Mouse (Mus musculus): ENCODE data around the gene Mttp. TPM values are rescaled to one million over a fixed set of nuclear protein-coding genes. Genes with fewer than 3 reads are reported as not detected.
A peak's percentile ranks its signal among the peaks of the same experiment; 100 is the strongest.

Mttp gene
- total RNA-seq (2014; rRNA removed) (6.4 and 7.5 TPM in 2 replicates), polyA plus RNA-seq (2015; fragmentation: Nextera tagmentation; extraction: Ambion mirVana) (4.6 and 5.0 TPM in 2 replicates)

- peak; percentile 17; the same call in 1 of the 2 replicates for ATAC-seq
- under 1% methylated on average over 8 of the region's 8 CpGs for WGBS
These were observed at the start of gene Mttp for GRCm38 (mm10) chr3:138144642-138145171. Gene Mttp (minus strand): TSS chr3:138144968.

GRCm38 (mm10) chr3:138193683-138194302 lies 49.0 kb upstream of the Mttp start, which contains the start of gene 4930579F01Rik:
Gene 4930579F01Rik (minus strand): TSS chr3:138193825.
- no peaks in the 10 kb centered on the region for H3K4me1 ChIP-seq (ENCODE audit: insufficient read depth)
- WGBS: 87% methylated on average over 15 of the region's 15 CpGs
- H3K27ac ChIP-seq (ENCODE audit: low read depth, low read length): no peak within 1 kb of the TSS
- H3K4me2 ChIP-seq (ENCODE audit: low read depth): no peak within 1 kb of the TSS
- DNase-seq: no peak
- TF ChIP-seq CTCF (IDR thresholded peaks at IDR 0.05; ENCODE audit: low read depth): no peak
- no peak within 1 kb of the TSS for H3K4me3 ChIP-seq (ENCODE audit: low read depth, low read length)
- ATAC-seq: no peak
- no peak within 1 kb of the TSS for H3K9ac ChIP-seq
- no peaks in the 10 kb centered on the region for H3K9me3 ChIP-seq (ENCODE audit: low read length)
- H3K27me3 ChIP-seq (ENCODE audit: insufficient read depth, low read length): no peaks in the 10 kb centered on the region
- no peaks in the 10 kb centered on the region for H3K36me3 ChIP-seq (ENCODE audit: insufficient read depth)

More at GRCm38 (mm10) chr3:138144642-138145171, at the start of gene Mttp:
- Histone ChIP-seq H3K9ac (peak within 1 kb of the TSS; percentile 48), H3K27ac (ENCODE audit: low read depth, low read length) (peak within 1 kb of the TSS; percentile 87), H3K4me2 (ENCODE audit: low read depth) (peak within 1 kb of the TSS; percentile 51), H3K27me3 (ENCODE audit: insufficient read depth, low read length) (no peaks in the 10 kb centered on the region), H3K36me3 (ENCODE audit: insufficient read depth) (no peaks in the 10 kb centered on the region), H3K4me1 (ENCODE audit: insufficient read depth) (peaks cover 5% of the 10 kb centered on the region; the same call in 1 of the 2 replicates), H3K9me3 (ENCODE audit: low read length) (no peaks in the 10 kb centered on the region), H3K4me3 (ENCODE audit: low read depth, low read length) (peak within 1 kb of the TSS; percentile 43)
- peak; percentile 93 for DNase-seq
- peak; percentile 83 for TF ChIP-seq CTCF (IDR thresholded peaks at IDR 0.05; ENCODE audit: low read depth)

- Histone ChIP-seq H3K27ac (ENCODE audit: low read depth, low read length) (no peak overlapping the region), H3K4me1 (ENCODE audit: insufficient read depth) (no peaks in the 10 kb centered on the region), H3K36me3 (ENCODE audit: insufficient read depth) (no peaks in the 10 kb centered on the region), H3K9ac (no peak overlapping the region), H3K9me3 (ENCODE audit: low read length) (no peaks in the 10 kb centered on the region), H3K4me3 (ENCODE audit: low read depth, low read length) (no peak overlapping the region), H3K27me3 (ENCODE audit: insufficient read depth, low read length) (no peaks in the 10 kb centered on the region), H3K4me2 (ENCODE audit: low read depth) (no peak overlapping the region)
- no peak for TF ChIP-seq CTCF (IDR thresholded peaks at IDR 0.05; ENCODE audit: low read depth)
- ATAC-seq (no peak), DNase-seq (no peak)
- WGBS: 88% methylated on average over 7 of the region's 7 CpGs
These were observed 47.5 kb upstream of the Mttp start for GRCm38 (mm10) chr3:138192260-138192659.

- no peak overlapping the region for H3K4me2 ChIP-seq (ENCODE audit: low read depth)
- ATAC-seq: peak; percentile 47; the same call in 1 of the 2 replicates
- WGBS: 90% methylated on average over 26 of the region's 26 CpGs
- H3K4me1 ChIP-seq (ENCODE audit: insufficient read depth): no peaks in the 10 kb centered on the region
- no peaks in the 10 kb centered on the region for H3K27me3 ChIP-seq (ENCODE audit: insufficient read depth, low read length)
- H3K9ac ChIP-seq: no peak overlapping the region
- no peaks in the 10 kb centered on the region for H3K9me3 ChIP-seq (ENCODE audit: low read length)
- H3K36me3 ChIP-seq (ENCODE audit: insufficient read depth): no peaks in the 10 kb centered on the region
- no peak overlapping the region for H3K4me3 ChIP-seq (ENCODE audit: low read depth, low read length)
- no peak overlapping the region for H3K27ac ChIP-seq (ENCODE audit: low read depth, low read length)
- TF ChIP-seq CTCF (IDR thresholded peaks at IDR 0.05; ENCODE audit: low read depth): no peak
- no peak for DNase-seq
These were observed 41.5 kb upstream of the Mttp start for GRCm38 (mm10) chr3:138185995-138186930.

GRCm38 (mm10) chr3:138185290-138185689 lies 40.5 kb upstream of the Mttp start:
- Histone ChIP-seq H3K9me3 (ENCODE audit: low read length) (no peaks in the 10 kb centered on the region), H3K4me1 (ENCODE audit: insufficient read depth) (no peaks in the 10 kb centered on the region), H3K27ac (ENCODE audit: low read depth, low read length) (no peak overlapping the region), H3K4me2 (ENCODE audit: low read depth) (no peak overlapping the region), H3K27me3 (ENCODE audit: insufficient read depth, low read length) (no peaks in the 10 kb centered on the region), H3K9ac (no peak overlapping the region), H3K36me3 (ENCODE audit: insufficient read depth) (no peaks in the 10 kb centered on the region), H3K4me3 (ENCODE audit: low read depth, low read length) (no peak overlapping the region)
- no peak for DNase-seq
- WGBS: 56% methylated on average over 4 of the region's 4 CpGs
- no peak for ATAC-seq
- TF ChIP-seq CTCF (IDR thresholded peaks at IDR 0.05; ENCODE audit: low read depth): no peak

GRCm38 (mm10) chr3:138183371-138183770 lies 38.6 kb upstream of the Mttp start:
- H3K4me3 ChIP-seq (ENCODE audit: low read depth, low read length): no peak overlapping the region
- no peak for DNase-seq
- no peak overlapping the region for H3K4me2 ChIP-seq (ENCODE audit: low read depth)
- H3K27ac ChIP-seq (ENCODE audit: low read depth, low read length): no peak overlapping the region
- no peaks in the 10 kb centered on the region for H3K36me3 ChIP-seq (ENCODE audit: insufficient read depth)
- no peaks in the 10 kb centered on the region for H3K9me3 ChIP-seq (ENCODE audit: low read length)
- H3K9ac ChIP-seq: no peak overlapping the region
- no peak for ATAC-seq
- 83% methylated on average over 7 of the region's 7 CpGs for WGBS
- no peaks in the 10 kb centered on the region for H3K4me1 ChIP-seq (ENCODE audit: insufficient read depth)
- no peak for TF ChIP-seq CTCF (IDR thresholded peaks at IDR 0.05; ENCODE audit: low read depth)
- no peaks in the 10 kb centered on the region for H3K27me3 ChIP-seq (ENCODE audit: insufficient read depth, low read length)

All from forebrain, postnatal 0 days (tissue).